Mouse (Mus musculus): ENCODE measurements at regions not wholly inside any gene's neighbourhood (a gene's known extent, or its start where the extent isn't known, plus 50 kb on each side); places are given as distances from the start of the nearest gene placed in this dataset.

DNA sequence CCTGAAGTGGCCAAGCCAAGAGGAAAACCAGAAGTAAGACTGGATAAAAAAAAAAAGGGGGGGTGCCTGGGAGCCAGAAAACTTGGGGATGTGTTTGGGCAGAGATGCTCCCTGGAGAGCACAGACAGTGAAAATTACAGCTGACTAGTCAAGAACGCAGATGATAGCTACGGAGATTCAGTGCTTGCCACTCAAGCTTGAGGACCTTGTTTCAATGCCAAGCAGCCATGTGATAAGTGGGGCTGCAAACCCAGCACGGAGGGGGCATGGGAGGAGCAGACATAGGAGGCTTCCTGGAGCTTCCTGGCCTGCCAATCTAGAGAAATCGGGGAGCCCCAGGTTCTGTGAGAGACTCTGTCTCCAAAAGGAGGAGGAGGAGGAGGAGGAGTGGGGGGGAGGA, 223.7 kb downstream of the Setd4 start:
- Histone ChIP-seq H3K27ac (no peak overlapping the region), H3K36me3 (no peaks in the 10 kb centered on the region), H3K4me1 (peaks cover 15% of the 10 kb centered on the region; the same call in 1 of the 2 replicates), H3K9ac (no peak overlapping the region), H3K4me2 (replicated peaks) (no peak overlapping the region), H3K9me3 (replicated peaks) (no peaks in the 10 kb centered on the region), H3K4me3 (no peak overlapping the region), H3K27me3 (no peaks in the 10 kb centered on the region)
- 58% methylated on average over 4 of the region's 4 CpGs for WGBS
- ATAC-seq (ENCODE audit: low FRiP score), result no peak

DNA sequence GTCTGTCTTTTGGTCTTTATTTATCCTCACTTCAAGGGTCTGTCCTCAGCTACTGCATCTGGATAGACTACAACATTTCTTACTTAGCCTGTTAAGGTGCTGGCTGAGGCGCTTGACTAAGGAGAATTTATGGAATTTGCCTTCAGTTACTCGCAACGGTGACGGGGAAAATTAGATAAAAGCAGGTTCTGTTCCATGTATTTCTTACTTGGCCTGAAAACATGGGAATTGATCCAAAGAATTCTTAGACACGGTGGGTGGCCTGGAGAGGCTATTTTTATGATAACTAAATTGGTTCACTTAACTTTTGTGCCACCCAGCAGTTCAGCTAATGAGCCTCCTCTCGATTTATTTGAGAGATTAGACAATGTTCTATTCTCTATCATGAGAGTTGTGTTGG, 224.3 kb downstream of the Setd4 start:
- ATAC-seq (ENCODE audit: low FRiP score), result no peak
- no peak overlapping the region for H3K9ac ChIP-seq
- H3K4me1 ChIP-seq, result peaks cover 15% of the 10 kb centered on the region; the same call in 1 of the 2 replicates
- H3K36me3 ChIP-seq, result no peaks in the 10 kb centered on the region
- 64% methylated on average over 6 of the region's 6 CpGs for WGBS
- no peak overlapping the region for H3K4me2 ChIP-seq (replicated peaks)
- no peak overlapping the region for H3K27ac ChIP-seq
- no peak overlapping the region for H3K4me3 ChIP-seq
- H3K9me3 ChIP-seq (replicated peaks), result no peaks in the 10 kb centered on the region
- no peaks in the 10 kb centered on the region for H3K27me3 ChIP-seq

DNA sequence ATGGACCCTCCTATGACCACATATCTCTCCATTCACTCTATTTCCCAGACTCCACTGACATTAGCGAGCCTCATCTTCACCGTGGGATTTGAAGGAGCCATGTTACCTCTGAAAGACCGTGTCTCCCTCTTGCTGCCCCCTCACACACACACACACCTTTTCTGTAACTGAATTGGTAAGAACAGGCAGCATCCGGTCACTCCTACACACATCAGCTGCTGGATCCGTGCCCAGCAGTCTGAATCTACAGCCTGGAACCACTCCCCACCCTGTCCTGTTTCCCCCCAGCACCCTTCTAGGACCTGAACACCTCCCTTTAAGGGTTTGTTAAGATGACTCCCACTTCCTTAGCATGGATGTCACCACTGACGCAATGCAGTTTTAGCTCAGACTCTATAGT, 229.2 kb downstream of the Setd4 start:
- Histone ChIP-seq H3K9ac (no peak overlapping the region), H3K9me3 (replicated peaks) (no peaks in the 10 kb centered on the region), H3K27ac (no peak overlapping the region), H3K4me2 (replicated peaks) (no peak overlapping the region), H3K4me3 (no peak overlapping the region), H3K27me3 (no peaks in the 10 kb centered on the region; the same call in 1 of the 2 replicates), H3K36me3 (no peaks in the 10 kb centered on the region), H3K4me1 (peaks cover 9% of the 10 kb centered on the region; the same call in 1 of the 2 replicates)
- WGBS, result 81% methylated on average over 6 of the region's 6 CpGs
- no peak for ATAC-seq (ENCODE audit: low FRiP score)

DNA sequence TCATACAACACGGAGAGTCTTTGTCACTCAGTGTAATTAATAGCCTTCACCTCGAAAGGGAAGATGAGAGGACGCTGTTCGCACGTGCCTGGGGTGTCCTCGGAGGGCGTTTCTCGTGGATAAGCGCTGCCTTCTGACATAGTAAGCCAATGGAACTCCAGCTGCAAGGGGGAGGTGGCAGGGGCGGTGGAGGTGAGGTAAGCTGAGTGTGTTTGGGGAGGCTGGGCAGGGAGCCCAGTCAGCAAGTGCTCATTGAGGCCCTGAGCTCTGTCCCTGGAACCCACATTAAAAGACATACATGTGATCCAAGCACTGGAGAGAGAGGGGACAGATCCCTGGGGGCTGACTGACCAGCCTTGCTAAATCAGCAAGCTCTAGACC, 234.1 kb downstream of the Setd4 start:
- 69% methylated on average over 10 of the region's 10 CpGs for WGBS
- H3K4me1 ChIP-seq, result peaks cover 11% of the 10 kb centered on the region; the same call in 1 of the 2 replicates
- no peak overlapping the region for H3K4me2 ChIP-seq (replicated peaks)
- H3K27me3 ChIP-seq, result no peaks in the 10 kb centered on the region; the same call in 1 of the 2 replicates
- H3K9me3 ChIP-seq (replicated peaks), result no peaks in the 10 kb centered on the region
- H3K9ac ChIP-seq, result no peak overlapping the region
- no peaks in the 10 kb centered on the region for H3K36me3 ChIP-seq
- peak overlapping the region; percentile 17; the same call in 1 of the 2 replicates for H3K27ac ChIP-seq
- ATAC-seq (ENCODE audit: low FRiP score), result no peak
- H3K4me3 ChIP-seq, result no peak overlapping the region

DNA sequence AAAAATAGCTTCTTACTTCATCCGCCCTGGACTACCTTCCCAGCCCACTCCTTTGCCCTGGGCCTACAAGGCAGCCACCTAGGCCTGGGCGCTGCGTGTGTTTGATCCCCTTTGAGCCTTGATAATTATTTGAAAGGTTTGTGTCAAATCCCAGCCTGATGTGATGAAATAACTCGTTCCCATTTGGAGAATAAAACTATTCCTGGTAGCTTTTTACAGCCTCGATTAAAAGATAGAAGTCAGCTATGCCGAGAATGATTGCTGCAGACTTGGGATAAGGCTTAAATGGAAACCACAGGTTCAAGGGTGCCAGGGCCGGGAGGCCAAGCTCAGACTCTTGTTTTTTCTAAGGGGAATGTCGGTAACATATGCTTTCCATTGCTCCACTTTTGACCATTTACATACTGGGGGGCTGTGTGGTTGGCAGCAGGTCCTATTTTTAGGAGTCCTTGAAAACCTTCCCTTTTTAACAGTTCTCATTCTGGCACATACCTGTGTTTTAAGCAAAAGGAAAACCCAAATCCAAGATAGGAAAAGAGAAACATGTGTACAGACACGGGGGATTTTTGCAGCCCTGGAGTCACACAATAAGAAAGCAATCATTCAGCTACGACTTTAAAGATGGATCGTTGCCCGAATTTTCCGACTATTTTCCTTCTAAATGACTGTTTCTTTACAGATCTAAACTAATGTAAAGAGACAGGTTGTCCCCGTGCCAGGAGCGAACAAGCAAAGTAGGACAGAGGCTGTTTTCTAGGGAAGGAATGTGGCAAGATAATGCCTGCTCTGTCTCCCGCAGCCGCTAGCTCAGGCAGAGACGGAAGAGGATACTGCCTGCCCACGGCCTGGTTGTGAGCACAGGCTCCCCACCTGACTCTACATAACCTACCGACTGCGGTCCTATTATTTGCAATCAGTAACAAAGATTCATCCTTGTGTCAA, 234.8 kb downstream of the Setd4 start:
- Histone ChIP-seq H3K36me3 (no peaks in the 10 kb centered on the region), H3K27ac (peak overlapping the region; percentile 17; the same call in 1 of the 2 replicates), H3K4me3 (no peak overlapping the region), H3K9me3 (replicated peaks) (no peaks in the 10 kb centered on the region), H3K27me3 (no peaks in the 10 kb centered on the region; the same call in 1 of the 2 replicates), H3K4me2 (replicated peaks) (no peak overlapping the region), H3K4me1 (peaks cover 11% of the 10 kb centered on the region; the same call in 1 of the 2 replicates), H3K9ac (no peak overlapping the region)
- no peak for ATAC-seq (ENCODE audit: low FRiP score)
- 64% methylated on average over 21 of the region's 21 CpGs for WGBS

DNA sequence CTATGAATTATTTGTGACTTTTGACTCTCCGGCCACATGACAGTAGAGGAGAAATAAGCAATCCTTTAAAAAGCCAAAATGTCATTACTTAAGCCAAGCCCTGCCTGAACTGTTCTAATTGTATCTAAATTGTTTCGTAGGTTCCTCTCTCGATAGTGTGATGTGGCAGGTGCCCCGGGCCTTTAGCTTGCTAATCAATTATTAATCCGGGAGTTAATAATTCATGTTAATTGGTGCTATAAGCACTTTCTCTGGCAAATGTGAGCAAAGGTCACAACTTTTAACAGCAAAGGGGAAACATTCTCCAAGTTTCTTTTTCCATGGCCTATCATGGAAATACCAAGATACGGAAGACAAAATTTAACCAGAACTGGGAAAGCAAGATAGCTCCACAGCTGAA, 235.9 kb downstream of the Setd4 start:
- WGBS, result 80% methylated on average over 6 of the region's 6 CpGs
- no peak overlapping the region for H3K9ac ChIP-seq
- no peak overlapping the region for H3K4me3 ChIP-seq
- peak overlapping the region; percentile 30; the same call in 1 of the 2 replicates for H3K27ac ChIP-seq
- ATAC-seq (ENCODE audit: low FRiP score), result no peak
- H3K4me2 ChIP-seq (replicated peaks), result no peak overlapping the region
- no peaks in the 10 kb centered on the region for H3K9me3 ChIP-seq (replicated peaks)
- peaks cover 11% of the 10 kb centered on the region; the same call in 1 of the 2 replicates for H3K4me1 ChIP-seq
- H3K36me3 ChIP-seq, result no peaks in the 10 kb centered on the region
- no peaks in the 10 kb centered on the region; the same call in 1 of the 2 replicates for H3K27me3 ChIP-seq

DNA sequence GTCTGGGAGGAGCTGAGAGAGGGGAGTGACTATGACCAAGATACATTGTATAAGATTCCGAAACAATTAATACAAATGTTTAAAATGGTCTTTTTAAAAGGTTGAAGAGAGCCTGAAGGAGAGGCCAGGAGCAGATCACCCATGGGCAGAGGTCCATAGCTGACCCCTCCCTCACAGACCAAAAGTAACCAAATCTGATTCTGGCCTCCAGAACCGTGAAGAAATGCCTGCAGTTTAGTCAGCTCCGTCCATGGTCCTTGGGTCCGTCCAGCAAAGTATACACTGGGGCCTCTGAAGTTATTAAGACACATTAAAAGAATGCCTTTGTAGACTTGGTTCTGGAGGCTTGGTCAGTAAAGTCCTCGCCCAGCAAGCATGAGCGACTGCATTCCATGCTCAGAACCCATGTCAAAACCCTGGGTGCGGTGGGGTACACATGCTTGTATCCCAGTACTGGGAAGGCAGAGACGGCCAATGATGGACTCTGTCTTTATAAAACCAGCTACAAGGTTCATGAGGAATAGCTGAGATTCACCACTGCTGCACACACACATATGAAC, 236.5 kb downstream of the Setd4 start:
- H3K36me3 ChIP-seq, result no peaks in the 10 kb centered on the region
- no peak overlapping the region for H3K4me2 ChIP-seq (replicated peaks)
- H3K4me1 ChIP-seq, result peaks cover 11% of the 10 kb centered on the region; the same call in 1 of the 2 replicates
- no peak overlapping the region for H3K27ac ChIP-seq
- H3K4me3 ChIP-seq, result no peak overlapping the region
- 85% methylated on average over 8 of the region's 8 CpGs for WGBS
- H3K27me3 ChIP-seq, result no peaks in the 10 kb centered on the region; the same call in 1 of the 2 replicates
- ATAC-seq (ENCODE audit: low FRiP score), result no peak
- H3K9ac ChIP-seq, result no peak overlapping the region
- no peaks in the 10 kb centered on the region for H3K9me3 ChIP-seq (replicated peaks)

DNA sequence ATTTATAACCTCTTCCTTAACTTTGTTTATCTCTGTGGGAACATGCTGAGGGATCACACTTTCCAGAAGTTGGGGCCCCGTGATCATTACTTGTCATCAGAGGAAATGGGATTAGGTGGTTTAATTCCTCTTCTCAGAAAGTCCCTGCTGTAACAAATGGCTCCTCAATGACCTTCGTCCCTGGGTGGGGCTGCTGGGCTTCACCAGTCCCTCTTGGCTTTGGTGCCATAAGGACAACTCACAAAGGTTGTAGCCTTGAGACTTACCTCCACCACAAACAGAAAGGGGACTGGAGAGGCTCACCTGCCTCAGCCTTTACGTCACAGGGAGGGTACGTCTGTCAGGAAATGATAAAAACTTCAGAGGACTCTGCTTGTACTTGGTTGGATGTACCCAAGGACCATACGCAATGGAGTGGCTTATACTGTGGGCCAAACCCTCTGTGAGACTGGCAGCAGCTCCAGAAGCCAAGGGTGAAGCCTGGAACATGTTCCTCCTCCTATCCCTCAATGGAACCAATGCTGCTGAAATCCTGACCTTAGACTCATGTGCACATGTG, 237.4 kb downstream of the Setd4 start:
- Histone ChIP-seq H3K4me1 (peaks cover 7% of the 10 kb centered on the region; the same call in 1 of the 2 replicates), H3K27me3 (no peaks in the 10 kb centered on the region; the same call in 1 of the 2 replicates), H3K9ac (no peak overlapping the region), H3K4me2 (replicated peaks) (no peak overlapping the region), H3K4me3 (no peak overlapping the region), H3K9me3 (replicated peaks) (no peaks in the 10 kb centered on the region), H3K36me3 (no peaks in the 10 kb centered on the region), H3K27ac (no peak overlapping the region)
- WGBS, result 87% methylated on average over 5 of the region's 5 CpGs
- ATAC-seq (ENCODE audit: low FRiP score), result no peak

DNA sequence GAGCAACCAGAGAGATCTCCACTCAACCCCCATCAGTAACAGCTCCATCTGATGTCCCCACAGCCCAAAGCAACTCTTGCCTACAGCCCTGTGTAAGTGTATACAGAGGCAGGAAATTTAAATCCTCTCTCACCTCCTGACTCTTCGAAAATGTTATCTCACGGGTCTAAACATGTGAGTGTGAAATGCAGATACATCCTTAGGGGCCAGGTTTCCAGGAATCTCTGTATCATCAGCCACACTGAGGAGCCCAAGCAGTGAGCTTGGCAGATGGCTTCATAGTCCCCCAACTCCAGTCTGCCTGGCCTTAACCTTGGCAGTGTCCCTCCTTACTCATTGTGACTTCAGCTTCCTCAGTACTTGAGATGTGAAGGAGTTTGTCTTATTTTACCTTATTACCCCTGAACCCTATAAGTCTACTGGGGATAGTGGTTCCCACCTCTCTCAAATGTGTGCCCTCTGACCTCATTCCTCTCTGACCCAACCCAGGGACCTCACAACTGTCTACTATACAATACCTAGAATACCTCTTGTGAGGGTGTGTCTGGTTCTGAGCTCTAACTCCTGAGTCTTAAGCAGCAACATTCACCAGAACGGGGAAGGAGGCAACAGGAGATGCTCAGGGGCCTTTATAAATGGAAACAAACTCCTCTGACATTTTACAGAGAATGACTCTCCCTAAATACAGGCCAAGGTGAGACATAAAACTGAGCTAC, 238.5 kb downstream of the Setd4 start:
- Histone ChIP-seq H3K4me1 (peaks cover 7% of the 10 kb centered on the region; the same call in 1 of the 2 replicates), H3K27me3 (no peaks in the 10 kb centered on the region), H3K9me3 (replicated peaks) (no peaks in the 10 kb centered on the region), H3K4me3 (no peak overlapping the region), H3K27ac (no peak overlapping the region), H3K36me3 (no peaks in the 10 kb centered on the region), H3K4me2 (replicated peaks) (no peak overlapping the region), H3K9ac (no peak overlapping the region)
- no peak for ATAC-seq (ENCODE audit: low FRiP score)
- 83% methylated on average over 3 of the region's 3 CpGs for WGBS

DNA sequence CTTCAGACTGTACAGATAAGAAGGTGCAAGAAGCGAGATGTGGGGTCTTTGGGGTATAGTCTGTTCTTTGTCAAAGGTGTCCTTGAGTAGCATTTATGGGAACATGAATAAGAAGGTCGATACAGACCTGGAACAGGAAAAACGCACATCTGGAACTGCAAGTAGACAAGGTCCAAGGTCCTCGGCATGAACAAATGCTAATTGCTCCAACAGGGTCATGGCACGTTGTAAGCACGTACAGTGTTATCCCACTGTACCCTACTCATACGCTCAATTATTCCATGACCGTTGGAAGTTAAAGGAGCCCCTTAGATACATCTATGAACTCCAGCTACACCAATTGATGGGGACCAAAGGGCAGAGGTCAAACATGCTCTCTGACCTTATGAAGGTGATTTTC, 244.1 kb downstream of the Setd4 start:
- Histone ChIP-seq H3K9ac (no peak overlapping the region), H3K4me2 (replicated peaks) (no peak overlapping the region), H3K4me1 (no peaks in the 10 kb centered on the region), H3K27ac (no peak overlapping the region), H3K27me3 (no peaks in the 10 kb centered on the region), H3K9me3 (replicated peaks) (no peaks in the 10 kb centered on the region), H3K4me3 (no peak overlapping the region), H3K36me3 (no peaks in the 10 kb centered on the region)
- 92% methylated on average over 8 of the region's 8 CpGs for WGBS
- no peak for ATAC-seq (ENCODE audit: low FRiP score)

DNA sequence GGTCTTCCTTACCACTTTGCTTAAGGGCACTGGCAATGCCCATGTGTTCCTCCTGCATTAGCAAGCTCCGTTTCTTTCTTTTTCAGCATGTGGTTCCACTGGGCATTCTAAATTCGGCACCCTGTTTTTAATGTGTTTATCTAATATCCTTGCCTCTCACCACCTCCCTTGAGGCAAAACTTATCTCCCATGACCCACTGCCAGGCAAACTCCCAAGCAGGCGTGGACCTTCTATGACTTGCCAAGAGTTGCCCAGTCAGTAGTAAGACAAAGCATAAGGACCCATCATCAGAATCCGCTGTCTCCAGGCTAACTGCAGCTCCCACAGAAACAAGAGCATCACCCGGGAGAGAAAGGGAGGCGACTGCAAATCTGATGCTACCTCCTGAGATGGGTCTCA, 245.2 kb downstream of the Setd4 start:
- H3K27me3 ChIP-seq, result no peaks in the 10 kb centered on the region
- H3K4me1 ChIP-seq, result no peaks in the 10 kb centered on the region
- H3K27ac ChIP-seq, result no peak overlapping the region
- no peaks in the 10 kb centered on the region for H3K9me3 ChIP-seq (replicated peaks)
- no peak for ATAC-seq (ENCODE audit: low FRiP score)
- H3K36me3 ChIP-seq, result no peaks in the 10 kb centered on the region
- H3K4me3 ChIP-seq, result no peak overlapping the region
- no peak overlapping the region for H3K4me2 ChIP-seq (replicated peaks)
- 90% methylated on average over 6 of the region's 6 CpGs for WGBS
- no peak overlapping the region for H3K9ac ChIP-seq

DNA sequence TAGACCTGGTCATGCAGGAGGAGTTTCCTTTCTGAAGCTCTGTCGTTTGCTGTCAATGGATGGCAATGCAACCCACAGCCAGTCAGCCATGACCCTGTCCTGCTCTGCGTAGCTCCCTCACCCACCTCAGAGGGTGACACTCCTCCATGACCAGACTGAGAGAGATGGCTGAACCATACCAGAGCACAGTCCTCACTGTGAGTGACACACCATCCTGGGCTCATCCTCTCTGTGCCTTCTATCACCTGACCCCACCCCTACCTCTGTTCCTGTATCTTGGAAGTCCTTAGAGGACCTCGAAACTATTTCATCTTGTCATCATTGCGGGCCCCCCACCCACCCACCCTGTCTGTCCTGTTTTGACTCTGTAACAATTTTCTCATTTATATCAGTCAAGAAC, 245.7 kb downstream of the Setd4 start:
- ATAC-seq (ENCODE audit: low FRiP score), result no peak
- H3K4me3 ChIP-seq, result no peak overlapping the region
- no peaks in the 10 kb centered on the region for H3K27me3 ChIP-seq
- 78% methylated on average over 4 of the region's 4 CpGs for WGBS
- no peak overlapping the region for H3K27ac ChIP-seq
- no peak overlapping the region for H3K9ac ChIP-seq
- no peak overlapping the region for H3K4me2 ChIP-seq (replicated peaks)
- H3K36me3 ChIP-seq, result no peaks in the 10 kb centered on the region
- H3K9me3 ChIP-seq (replicated peaks), result no peaks in the 10 kb centered on the region
- no peaks in the 10 kb centered on the region for H3K4me1 ChIP-seq

Measured in hindbrain, embryonic 12.5 days (tissue).